Mouse (Mus musculus): Measurements from ENCODE around the gene Olfr592. TPM values are rescaled to one million over a fixed set of nuclear protein-coding genes. Genes with fewer than 3 reads are reported as not detected.
"Not testable (repeated sequence)": the region's sequence is repeated elsewhere in the genome, so short reads cannot be mapped to it uniquely, and the experiment has no call there.

The Olfr592 gene
- polyA plus RNA-seq (2015; fragmentation: Nextera tagmentation; extraction: Ambion mirVana) = not detected in 2 replicates

- not testable (repeated sequence) for H3K4me3 ChIP-seq (replicated peaks); H3K9ac ChIP-seq; H3K36me3 ChIP-seq; H3K27me3 ChIP-seq; H3K9me3 ChIP-seq (replicated peaks); H3K4me2 ChIP-seq; H3K27ac ChIP-seq; H3K4me1 ChIP-seq; ATAC-seq (replicated peaks; ENCODE audit: low FRiP score)
- WGBS = 76% methylated on average over 1 of the region's 1 CpGs
Measured at GRCm38 (mm10) chr7:103184503-103184902, at the start of gene Olfr592. Olfr592 (plus strand) TSS chr7:103184803.

- 86% methylated on average over 1 of the region's 1 CpGs for WGBS
- Histone ChIP-seq H3K4me1 (no peaks in the 10 kb centered on the region), H3K9ac (no peak within 1 kb of the TSS), H3K27ac (no peak within 1 kb of the TSS), H3K4me3 (replicated peaks) (no peak within 1 kb of the TSS), H3K9me3 (replicated peaks) (no peaks in the 10 kb centered on the region), H3K27me3 (no peaks in the 10 kb centered on the region), H3K4me2 (no peak within 1 kb of the TSS), H3K36me3 (no peaks in the 10 kb centered on the region)
- ATAC-seq (replicated peaks; ENCODE audit: low FRiP score) = no peak
Measured at GRCm38 (mm10) chr7:103140579-103140978, 44.0 kb upstream of the Olfr592 start, which contains the start of gene Olfr588-ps1. Olfr588-ps1 (plus strand) TSS chr7:103140879.

GRCm38 (mm10) chr7:103156256-103156655 lies 28.3 kb upstream of the Olfr592 start, which contains the start of gene Olfr589:
Olfr589 (minus strand) TSS chr7:103156356.
- 66% methylated on average over 2 of the region's 2 CpGs for WGBS
- no peaks in the 10 kb centered on the region for H3K27me3 ChIP-seq
- no peak within 1 kb of the TSS for H3K27ac ChIP-seq
- no peak within 1 kb of the TSS for H3K4me2 ChIP-seq
- no peaks in the 10 kb centered on the region for H3K36me3 ChIP-seq
- no peak for ATAC-seq (replicated peaks; ENCODE audit: low FRiP score)
- no peak within 1 kb of the TSS for H3K9ac ChIP-seq
- H3K4me3 ChIP-seq (replicated peaks) = no peak within 1 kb of the TSS
- H3K4me1 ChIP-seq = no peaks in the 10 kb centered on the region
- no peaks in the 10 kb centered on the region for H3K9me3 ChIP-seq (replicated peaks)

GRCm38 (mm10) chr7:103169697-103170096 lies 14.9 kb upstream of the Olfr592 start:
- H3K9ac ChIP-seq = no peak overlapping the region
- H3K36me3 ChIP-seq = no peaks in the 10 kb centered on the region
- ATAC-seq (replicated peaks; ENCODE audit: low FRiP score) = no peak
- H3K9me3 ChIP-seq (replicated peaks) = 0 out of 2 replicates have a peak, but pooled peaks cover 2% of the 10 kb centered on the region
- no peak overlapping the region for H3K4me3 ChIP-seq (replicated peaks)
- H3K4me1 ChIP-seq = no peaks in the 10 kb centered on the region
- H3K4me2 ChIP-seq = no peak overlapping the region
- H3K27me3 ChIP-seq = no peaks in the 10 kb centered on the region
- no peak overlapping the region for H3K27ac ChIP-seq
- 84% methylated on average over 5 of the region's 5 CpGs for WGBS

GRCm38 (mm10) chr7:103178240-103178639 lies 6.4 kb upstream of the Olfr592 start, which contains the start of gene Olfr591:
Olfr591 (minus strand) TSS chr7:103178340.
- no peak within 1 kb of the TSS for H3K4me2 ChIP-seq
- no peaks in the 10 kb centered on the region for H3K9me3 ChIP-seq (replicated peaks)
- no peaks in the 10 kb centered on the region for H3K4me1 ChIP-seq
- no peaks in the 10 kb centered on the region for H3K36me3 ChIP-seq
- no peak for ATAC-seq (replicated peaks; ENCODE audit: low FRiP score)
- 79% methylated on average over 1 of the region's 1 CpGs for WGBS
- no peaks in the 10 kb centered on the region for H3K27me3 ChIP-seq
- no peak within 1 kb of the TSS for H3K27ac ChIP-seq
- no peak within 1 kb of the TSS for H3K4me3 ChIP-seq (replicated peaks)
- no peak within 1 kb of the TSS for H3K9ac ChIP-seq

- H3K27ac ChIP-seq = no peak within 1 kb of the TSS
- no peak for ATAC-seq (replicated peaks; ENCODE audit: low FRiP score)
- H3K9me3 ChIP-seq (replicated peaks) = no peaks in the 10 kb centered on the region
- no peak within 1 kb of the TSS for H3K9ac ChIP-seq
- H3K36me3 ChIP-seq = no peaks in the 10 kb centered on the region
- H3K27me3 ChIP-seq = no peaks in the 10 kb centered on the region
- no peak within 1 kb of the TSS for H3K4me2 ChIP-seq
- no peak within 1 kb of the TSS for H3K4me3 ChIP-seq (replicated peaks)
- H3K4me1 ChIP-seq = no peaks in the 10 kb centered on the region
- WGBS = 81% methylated on average over 1 of the region's 1 CpGs
Measured at GRCm38 (mm10) chr7:103211562-103211961, 27.0 kb downstream of the Olfr592 start, which contains the start of gene Olfr593. Olfr593 (plus strand) TSS chr7:103211862.

- not testable (repeated sequence) for H3K4me2 ChIP-seq; H3K36me3 ChIP-seq; H3K27me3 ChIP-seq; H3K9ac ChIP-seq; H3K4me1 ChIP-seq; H3K9me3 ChIP-seq (replicated peaks); H3K27ac ChIP-seq; H3K4me3 ChIP-seq (replicated peaks); ATAC-seq (replicated peaks; ENCODE audit: low FRiP score)
- WGBS = 88% methylated on average over 5 of the region's 5 CpGs
Measured at GRCm38 (mm10) chr7:103212050-103212449, 27.4 kb downstream of the Olfr592 start.

GRCm38 (mm10) chr7:103216696-103217095 lies 32.1 kb downstream of the Olfr592 start, which contains the start of gene Olfr594:
Olfr594 (plus strand) TSS chr7:103216996.
- Histone ChIP-seq H3K4me1 (no peaks in the 10 kb centered on the region), H3K9ac (no peak within 1 kb of the TSS), H3K27me3 (no peaks in the 10 kb centered on the region), H3K36me3 (no peaks in the 10 kb centered on the region), H3K4me2 (no peak within 1 kb of the TSS), H3K27ac (no peak within 1 kb of the TSS), H3K9me3 (replicated peaks) (no peaks in the 10 kb centered on the region), H3K4me3 (replicated peaks) (no peak within 1 kb of the TSS)
- no peak for ATAC-seq (replicated peaks; ENCODE audit: low FRiP score)

Other genes with a start within 250 kb of the Olfr592 start
- not detected in 2 replicates for gene Olfr573-ps1, start 242.2 kb upstream of the Olfr592 start, polyA plus RNA-seq (2015; fragmentation: Nextera tagmentation; extraction: Ambion mirVana)
- not detected in 2 replicates for gene Olfr574, start 236.3 kb upstream of the Olfr592 start, polyA plus RNA-seq (2015; fragmentation: Nextera tagmentation; extraction: Ambion mirVana)
- gene Olfr575, start 226.0 kb upstream of the Olfr592 start, polyA plus RNA-seq (2015; fragmentation: Nextera tagmentation; extraction: Ambion mirVana) = not detected in 2 replicates
- gene Olfr576, start 222.1 kb upstream of the Olfr592 start, polyA plus RNA-seq (2015; fragmentation: Nextera tagmentation; extraction: Ambion mirVana) = not detected in 2 replicates
- gene Olfr577, start 208.9 kb upstream of the Olfr592 start, polyA plus RNA-seq (2015; fragmentation: Nextera tagmentation; extraction: Ambion mirVana) = not detected in 2 replicates
- gene Olfr578, start 195.5 kb upstream of the Olfr592 start, polyA plus RNA-seq (2015; fragmentation: Nextera tagmentation; extraction: Ambion mirVana) = not detected in 2 replicates
- gene Olfr582, start 146.8 kb upstream of the Olfr592 start, polyA plus RNA-seq (2015; fragmentation: Nextera tagmentation; extraction: Ambion mirVana) = not detected in 2 replicates
- gene Olfr583, start 133.5 kb upstream of the Olfr592 start, polyA plus RNA-seq (2015; fragmentation: Nextera tagmentation; extraction: Ambion mirVana) = not detected in 2 replicates
- gene Olfr584, start 102.9 kb upstream of the Olfr592 start, polyA plus RNA-seq (2015; fragmentation: Nextera tagmentation; extraction: Ambion mirVana) = not detected in 2 replicates
- not detected in 2 replicates for gene Olfr585, start 87.1 kb upstream of the Olfr592 start, polyA plus RNA-seq (2015; fragmentation: Nextera tagmentation; extraction: Ambion mirVana)
- gene Olfr586, start 59.2 kb upstream of the Olfr592 start, polyA plus RNA-seq (2015; fragmentation: Nextera tagmentation; extraction: Ambion mirVana) = not detected in 2 replicates
- gene Olfr588-ps1, start 43.9 kb upstream of the Olfr592 start, polyA plus RNA-seq (2015; fragmentation: Nextera tagmentation; extraction: Ambion mirVana) = not detected in 2 replicates
- not detected in 2 replicates for gene Olfr589, start 28.4 kb upstream of the Olfr592 start, polyA plus RNA-seq (2015; fragmentation: Nextera tagmentation; extraction: Ambion mirVana)
- not detected in 2 replicates for gene Olfr591, start 6.5 kb upstream of the Olfr592 start, polyA plus RNA-seq (2015; fragmentation: Nextera tagmentation; extraction: Ambion mirVana)
- gene Olfr593, start 27.1 kb downstream of the Olfr592 start, polyA plus RNA-seq (2015; fragmentation: Nextera tagmentation; extraction: Ambion mirVana) = not detected in 2 replicates
- gene Olfr594, start 32.2 kb downstream of the Olfr592 start, polyA plus RNA-seq (2015; fragmentation: Nextera tagmentation; extraction: Ambion mirVana) = not detected in 2 replicates
- gene Usp17ld, start 67.7 kb downstream of the Olfr592 start, polyA plus RNA-seq (2015; fragmentation: Nextera tagmentation; extraction: Ambion mirVana) = not detected in 2 replicates
- not detected in 2 replicates for gene Olfr596, start 120.8 kb downstream of the Olfr592 start, polyA plus RNA-seq (2015; fragmentation: Nextera tagmentation; extraction: Ambion mirVana)
- not detected in 2 replicates for gene Olfr597, start 131.5 kb downstream of the Olfr592 start, polyA plus RNA-seq (2015; fragmentation: Nextera tagmentation; extraction: Ambion mirVana)
- not detected in 2 replicates for gene Olfr598, start 138.8 kb downstream of the Olfr592 start, polyA plus RNA-seq (2015; fragmentation: Nextera tagmentation; extraction: Ambion mirVana)
- gene Olfr599, start 151.1 kb downstream of the Olfr592 start, polyA plus RNA-seq (2015; fragmentation: Nextera tagmentation; extraction: Ambion mirVana) = not detected in 2 replicates
- gene Olfr600, start 164.9 kb downstream of the Olfr592 start, polyA plus RNA-seq (2015; fragmentation: Nextera tagmentation; extraction: Ambion mirVana) = not detected in 2 replicates
- not detected in 2 replicates for gene Olfr601, start 177.9 kb downstream of the Olfr592 start, polyA plus RNA-seq (2015; fragmentation: Nextera tagmentation; extraction: Ambion mirVana)
- gene Olfr603, start 201.4 kb downstream of the Olfr592 start, polyA plus RNA-seq (2015; fragmentation: Nextera tagmentation; extraction: Ambion mirVana) = not detected in 2 replicates
- gene Usp17lc, start 230.3 kb downstream of the Olfr592 start, polyA plus RNA-seq (2015; fragmentation: Nextera tagmentation; extraction: Ambion mirVana) = not detected in 2 replicates

Data from kidney, embryonic 15.5 days (tissue).